Mouse (Mus musculus): ENCODE measurements around the gene Vps8. TPM values are rescaled to one million over a fixed set of nuclear protein-coding genes. Genes with fewer than 3 reads are reported as not detected.
"Not testable (repeated sequence)": the region's sequence is repeated elsewhere in the genome, so short reads cannot be mapped to it uniquely, and the experiment has no call there.

Vps8 gene
- polyA plus RNA-seq, 1 experiment from 2014 or later: 50.5 TPM

DNA sequence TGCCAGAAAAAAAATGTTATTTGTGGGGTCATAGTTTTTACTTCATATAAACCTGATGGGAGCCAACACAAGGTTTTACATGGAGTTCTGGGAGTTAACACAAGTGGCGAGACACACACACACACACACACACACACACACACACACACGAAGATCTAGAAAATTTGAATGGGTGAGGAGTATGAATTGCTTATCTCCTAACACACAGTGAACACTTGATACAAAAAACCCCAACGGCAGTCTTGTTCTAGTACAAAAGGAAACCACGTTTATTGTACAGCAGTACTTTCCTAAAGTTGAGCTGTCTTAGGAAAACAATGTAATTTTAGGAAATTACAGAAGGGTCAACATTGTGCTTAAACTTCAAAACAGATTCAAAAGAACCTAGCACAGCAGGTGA is 225.9 kb downstream of the Vps8 start:
- H3K79me2 ChIP-seq (ENCODE audit: inconsistent target): no peaks in the 10 kb centered on the region
- WGBS (ENCODE audit: missing documents): 65% methylated on average over 3 of the region's 4 CpGs
- H3K36me3 ChIP-seq (ENCODE audit: inconsistent target): no peaks in the 10 kb centered on the region
- no peak overlapping the region for H3K4me3 ChIP-seq (ENCODE audit: inconsistent target)
- H3K27ac ChIP-seq: no peak overlapping the region

DNA sequence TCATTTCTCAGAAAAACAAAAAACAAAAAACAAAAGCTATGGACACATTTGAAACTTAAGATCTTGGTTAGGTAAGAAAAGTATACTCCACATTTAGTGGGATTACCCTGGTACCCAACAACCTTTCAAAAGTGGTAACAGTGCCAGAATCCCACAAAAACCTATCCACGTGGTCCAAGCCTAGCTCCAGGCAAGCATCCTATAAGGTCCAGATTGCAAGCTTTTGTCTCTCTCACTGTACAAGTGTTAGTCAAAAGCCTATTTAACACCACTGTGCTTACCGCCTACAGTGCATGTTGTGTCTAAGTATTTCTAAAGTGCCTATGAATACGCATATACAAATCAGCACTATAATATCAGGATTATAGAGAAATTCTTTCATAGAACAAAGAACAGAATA is 227.4 kb downstream of the Vps8 start:
- no peak overlapping the region for H3K27ac ChIP-seq
- H3K79me2 ChIP-seq (ENCODE audit: inconsistent target): no peaks in the 10 kb centered on the region
- WGBS (ENCODE audit: missing documents): 96% methylated on average over 3 of the region's 3 CpGs
- no peak overlapping the region for H3K4me3 ChIP-seq (ENCODE audit: inconsistent target)
- no peaks in the 10 kb centered on the region for H3K36me3 ChIP-seq (ENCODE audit: inconsistent target)

DNA sequence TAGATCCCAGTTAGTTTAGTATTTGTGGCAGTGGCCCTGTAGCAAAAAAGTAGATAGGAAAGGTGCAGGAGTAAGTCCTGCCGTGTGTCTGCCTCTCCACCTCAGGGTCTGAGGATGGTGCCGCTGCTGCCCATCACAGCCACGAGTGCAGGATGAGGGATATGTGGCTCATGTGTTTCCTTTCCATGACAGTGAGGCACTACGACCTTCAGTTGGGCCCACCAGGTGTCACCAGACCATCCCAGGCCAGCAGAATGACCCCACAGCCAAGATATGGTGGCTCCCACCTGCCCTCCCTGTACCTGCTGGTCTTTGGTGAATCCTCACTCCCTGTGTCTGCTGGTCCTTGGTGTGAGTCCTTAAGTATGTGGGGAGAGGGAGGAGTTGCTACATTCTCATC is 228.2 kb downstream of the Vps8 start:
- Histone ChIP-seq H3K79me2 (ENCODE audit: inconsistent target) (no peaks in the 10 kb centered on the region), H3K27ac (no peak overlapping the region), H3K36me3 (ENCODE audit: inconsistent target) (no peaks in the 10 kb centered on the region), H3K4me3 (ENCODE audit: inconsistent target) (no peak overlapping the region)
- WGBS (ENCODE audit: missing documents): 94% methylated on average over 4 of the region's 4 CpGs

DNA sequence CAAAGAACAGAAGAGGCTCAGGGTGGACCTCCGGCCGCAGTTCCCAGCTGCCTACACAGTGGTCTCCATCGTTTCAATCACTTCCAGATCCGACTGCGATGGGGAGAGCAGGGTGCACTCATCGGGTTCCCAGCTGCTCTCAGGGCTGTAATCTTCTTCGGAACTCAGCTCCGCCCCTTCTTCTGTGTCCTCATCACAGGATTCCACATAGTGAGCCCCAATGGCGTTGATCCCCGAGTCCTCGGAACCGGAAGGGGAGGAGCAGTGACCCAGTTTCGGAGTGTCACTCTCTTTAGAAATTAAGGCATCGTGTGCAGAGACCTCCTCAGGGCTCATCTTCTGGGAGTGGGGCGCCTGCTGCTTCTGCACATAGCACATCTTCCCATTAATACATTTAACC is 230.2 kb downstream of the Vps8 start:
- Histone ChIP-seq H3K27ac (no peak overlapping the region), H3K79me2 (ENCODE audit: inconsistent target) (no peaks in the 10 kb centered on the region), H3K4me3 (ENCODE audit: inconsistent target) (no peak overlapping the region), H3K36me3 (ENCODE audit: inconsistent target) (no peaks in the 10 kb centered on the region)
- 89% methylated on average over 15 of the region's 15 CpGs for WGBS (ENCODE audit: missing documents)

DNA sequence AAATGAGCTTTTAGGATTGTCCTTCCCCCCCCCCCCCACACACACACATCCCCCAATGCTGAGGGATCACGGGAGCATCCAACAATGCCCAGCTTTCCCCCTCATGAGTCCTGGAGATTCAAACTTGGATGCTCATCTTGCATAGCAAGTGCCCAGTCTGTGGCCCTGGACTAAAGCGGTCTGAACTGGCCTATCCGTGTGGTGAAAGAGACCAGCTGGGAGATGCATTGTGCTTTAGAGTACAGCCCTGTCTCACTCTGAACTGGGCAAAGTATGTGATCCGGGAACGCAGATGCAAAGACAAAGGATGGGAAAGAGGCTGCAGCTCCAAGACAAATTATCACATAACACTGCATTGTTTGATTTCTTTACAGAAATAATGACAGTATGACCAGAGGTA is 231.5 kb downstream of the Vps8 start:
- 88% methylated on average over 4 of the region's 5 CpGs for WGBS (ENCODE audit: missing documents)
- Histone ChIP-seq H3K79me2 (ENCODE audit: inconsistent target) (no peaks in the 10 kb centered on the region), H3K27ac (no peak overlapping the region), H3K36me3 (ENCODE audit: inconsistent target) (no peaks in the 10 kb centered on the region), H3K4me3 (ENCODE audit: inconsistent target) (no peak overlapping the region)

DNA sequence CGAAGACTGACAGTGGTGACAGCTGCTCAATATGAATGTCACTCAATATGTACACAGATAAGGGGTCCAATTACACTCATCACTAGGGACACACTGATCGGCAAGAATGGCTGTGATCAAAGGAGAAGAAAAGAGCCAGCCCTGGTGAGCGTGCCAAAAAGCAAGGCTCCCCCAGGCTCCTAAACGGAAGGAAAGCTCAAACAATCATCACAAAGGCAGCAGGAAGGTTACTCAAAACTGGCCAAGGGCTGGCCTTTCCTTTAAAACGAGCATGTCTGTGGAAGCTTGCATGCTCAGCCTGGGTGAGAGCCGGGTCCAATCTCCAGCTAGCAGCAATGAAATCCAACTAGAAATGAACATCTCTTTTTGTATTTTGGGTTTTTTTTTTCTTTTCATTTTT is 232.4 kb downstream of the Vps8 start:
- no peaks in the 10 kb centered on the region for H3K79me2 ChIP-seq (ENCODE audit: inconsistent target)
- WGBS (ENCODE audit: missing documents): 87% methylated on average over 6 of the region's 6 CpGs
- H3K4me3 ChIP-seq (ENCODE audit: inconsistent target): no peak overlapping the region
- H3K27ac ChIP-seq: no peak overlapping the region
- H3K36me3 ChIP-seq (ENCODE audit: inconsistent target): no peaks in the 10 kb centered on the region

DNA sequence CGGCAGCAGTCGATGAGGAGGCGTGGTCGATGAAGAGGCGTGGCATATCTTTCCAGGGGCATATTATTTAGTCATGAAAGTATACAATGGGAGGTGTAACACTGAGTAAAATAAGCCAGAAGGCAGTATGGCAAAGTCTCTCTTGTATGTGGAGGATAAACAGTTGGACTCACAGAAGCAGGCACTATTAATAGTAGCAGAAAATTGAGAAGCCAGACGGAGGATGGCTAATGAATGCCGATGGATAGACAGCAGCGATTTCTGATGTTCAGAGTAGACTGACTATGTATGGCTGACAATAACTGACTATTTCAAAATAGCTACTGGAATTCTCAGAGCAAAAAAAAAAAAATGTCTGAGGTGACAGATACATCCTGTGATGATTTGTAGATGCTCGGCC is 233.0 kb downstream of the Vps8 start:
- Histone ChIP-seq H3K36me3 (ENCODE audit: inconsistent target) (no peaks in the 10 kb centered on the region), H3K27ac (no peak overlapping the region), H3K4me3 (ENCODE audit: inconsistent target) (no peak overlapping the region), H3K79me2 (ENCODE audit: inconsistent target) (no peaks in the 10 kb centered on the region)
- 91% methylated on average over 9 of the region's 9 CpGs for WGBS (ENCODE audit: missing documents)

DNA sequence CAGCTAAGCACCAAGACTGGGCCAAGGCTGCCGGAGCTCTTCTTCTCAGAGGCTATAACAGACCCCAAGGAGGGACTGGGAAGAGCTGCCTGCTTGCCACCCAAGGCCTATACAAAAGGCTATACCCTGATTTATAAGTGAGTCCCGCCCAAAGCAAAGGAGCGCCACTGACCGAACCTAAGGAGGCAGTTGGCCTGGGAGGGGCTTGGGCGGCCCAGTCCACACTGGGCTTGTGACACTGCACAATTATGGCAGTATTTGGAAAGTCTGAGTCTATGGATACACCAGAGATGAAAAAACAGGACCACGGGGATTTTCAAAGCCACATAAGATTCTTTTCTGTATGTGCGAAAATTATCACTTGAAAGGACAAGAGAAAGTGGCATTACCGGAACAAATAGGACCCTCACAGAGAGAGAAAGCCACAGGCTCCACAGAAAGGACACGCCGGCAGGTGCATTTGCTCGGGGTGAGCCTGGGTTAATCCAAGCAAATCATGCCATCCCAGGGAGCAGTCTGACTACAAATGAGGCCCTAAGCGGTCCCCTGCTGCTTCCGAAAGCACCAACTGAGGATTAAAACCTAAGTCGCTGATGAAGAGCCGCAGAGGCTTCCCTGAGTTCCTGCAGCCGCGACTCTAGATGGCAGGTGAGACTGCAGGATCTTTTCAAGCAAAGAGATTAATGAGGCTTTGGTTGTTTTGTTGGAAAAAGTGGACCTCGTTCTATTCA is 241.9 kb downstream of the Vps8 start:
- Histone ChIP-seq H3K36me3 (ENCODE audit: inconsistent target) (no peaks in the 10 kb centered on the region), H3K27ac (no peak overlapping the region), H3K79me2 (ENCODE audit: inconsistent target) (no peaks in the 10 kb centered on the region), H3K4me3 (ENCODE audit: inconsistent target) (no peak overlapping the region)
- WGBS (ENCODE audit: missing documents): 89% methylated on average over 18 of the region's 18 CpGs

DNA sequence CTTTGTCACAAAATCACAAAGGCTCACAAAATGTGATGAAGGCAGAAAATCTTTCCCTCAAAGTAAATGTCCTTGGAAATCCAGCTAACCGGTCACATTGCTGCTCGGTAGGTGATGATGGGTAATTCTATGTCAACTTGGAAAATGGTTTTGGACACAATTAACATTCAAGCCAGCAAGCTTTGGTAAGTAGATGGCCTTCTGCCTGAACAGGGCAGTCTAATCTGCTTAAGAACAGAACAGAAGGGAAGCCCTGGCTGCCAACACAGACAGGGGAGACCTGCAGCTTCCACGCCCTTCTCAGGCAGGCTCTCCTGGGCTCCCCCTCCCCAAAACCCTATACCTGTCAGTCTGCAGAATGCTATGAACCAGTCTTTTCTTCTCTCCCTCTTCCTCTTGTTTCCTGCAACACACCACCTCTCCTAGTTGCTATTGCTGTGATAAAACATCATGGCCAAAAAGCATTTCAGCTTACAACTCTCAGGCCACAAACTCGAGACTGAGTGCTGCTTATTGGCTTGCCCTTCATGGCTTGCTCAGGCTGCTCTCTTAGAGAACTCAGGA is 242.6 kb downstream of the Vps8 start:
- Histone ChIP-seq H3K79me2 (ENCODE audit: inconsistent target) (no peaks in the 10 kb centered on the region), H3K4me3 (ENCODE audit: inconsistent target) (no peak overlapping the region), H3K36me3 (ENCODE audit: inconsistent target) (no peaks in the 10 kb centered on the region), H3K27ac (no peak overlapping the region)
- 80% methylated on average over 4 of the region's 4 CpGs for WGBS (ENCODE audit: missing documents)

DNA sequence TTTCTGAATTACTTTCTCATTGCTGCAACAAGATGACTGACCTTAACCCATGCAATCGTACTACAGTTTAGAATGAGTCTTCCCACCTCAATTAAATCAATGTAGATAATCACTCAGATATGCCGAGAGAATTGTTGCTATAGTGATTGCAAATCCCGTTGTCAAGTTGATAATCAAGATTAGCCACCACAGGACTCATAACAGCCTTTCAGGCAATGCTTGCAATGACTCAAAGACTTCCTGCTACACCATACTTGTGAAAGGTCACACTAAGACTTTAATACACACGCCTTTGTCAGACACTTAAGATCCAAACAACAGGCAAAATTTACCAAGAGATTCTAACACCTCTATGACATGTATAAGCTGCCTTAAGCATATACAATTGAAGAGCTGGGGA is 249.0 kb downstream of the Vps8 start:
- H3K4me3 ChIP-seq (ENCODE audit: inconsistent target): no peak overlapping the region
- no peak overlapping the region for H3K27ac ChIP-seq
- H3K79me2 ChIP-seq (ENCODE audit: inconsistent target): no peaks in the 10 kb centered on the region
- H3K36me3 ChIP-seq (ENCODE audit: inconsistent target): no peaks in the 10 kb centered on the region
- WGBS (ENCODE audit: missing documents): 95% methylated on average over 4 of the region's 4 CpGs

DNA sequence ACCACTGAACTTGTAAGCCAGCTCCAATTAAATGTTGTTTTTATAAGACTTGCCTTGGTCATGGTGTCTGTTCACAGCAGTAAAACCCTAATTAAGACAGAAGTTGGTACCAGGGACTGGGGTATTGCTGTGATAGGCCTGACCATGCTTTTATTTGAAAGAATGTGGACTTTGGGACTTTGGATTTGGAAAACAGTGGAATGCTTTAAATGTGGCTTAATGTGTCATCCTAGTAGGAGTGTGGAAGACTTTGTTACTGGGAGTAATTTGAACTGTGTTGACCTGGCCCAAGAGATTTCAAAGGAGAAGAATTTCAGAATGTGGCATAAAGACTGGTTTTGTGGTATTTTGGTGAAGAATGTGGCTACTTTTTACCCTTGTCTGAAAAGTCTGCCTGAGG is 250.1 kb downstream of the Vps8 start:
- H3K4me3 ChIP-seq (ENCODE audit: inconsistent target); H3K27ac ChIP-seq; H3K36me3 ChIP-seq (ENCODE audit: inconsistent target): not testable (repeated sequence)

DNA sequence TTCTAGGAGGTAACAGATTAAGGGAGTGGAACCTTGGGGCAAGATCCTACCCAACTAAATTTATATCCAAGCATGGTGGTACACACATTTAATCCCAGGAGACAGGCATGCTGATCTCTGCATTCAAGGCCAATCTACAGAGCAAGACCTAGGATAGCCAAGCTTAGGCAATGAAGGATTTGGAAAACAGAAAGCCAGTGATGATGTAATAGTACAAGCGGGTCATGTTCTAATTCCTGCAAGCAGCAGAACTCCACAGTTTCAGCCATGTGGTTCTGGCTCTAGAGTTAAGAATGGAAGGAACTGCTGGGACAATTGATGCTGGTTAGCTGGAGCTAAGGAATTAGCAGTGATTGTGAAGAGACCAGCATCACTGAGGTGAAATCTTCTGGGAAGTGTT is 250.7 kb downstream of the Vps8 start:
- not testable (repeated sequence) for H3K79me2 ChIP-seq (ENCODE audit: inconsistent target)
- 100% methylated on average over 1 of the region's 1 CpGs for WGBS (ENCODE audit: missing documents)

More for the DNA sequence above, 250.1 kb downstream of the Vps8 start:
- not testable (repeated sequence) for H3K79me2 ChIP-seq (ENCODE audit: inconsistent target)

DNA sequence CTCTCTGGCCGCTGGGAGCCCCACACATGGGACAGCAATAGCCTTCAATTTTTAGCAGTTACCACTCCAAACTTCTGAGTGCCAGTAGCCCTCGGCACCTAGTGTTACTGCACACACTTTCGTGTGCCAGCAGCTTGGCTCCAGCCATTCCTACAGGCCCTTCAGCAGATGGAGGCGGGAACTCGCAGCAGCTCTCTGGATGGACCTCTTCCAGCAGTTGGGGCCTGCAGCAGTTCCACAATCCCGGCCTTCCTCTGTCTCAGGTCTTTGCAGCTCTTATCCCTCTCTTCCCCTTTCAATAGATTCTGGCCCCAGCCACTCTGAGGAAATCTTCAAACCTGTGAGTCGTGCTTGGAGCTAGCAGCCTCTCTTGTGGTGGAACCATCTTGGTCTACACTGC is 253.9 kb downstream of the Vps8 start:
- Histone ChIP-seq H3K79me2 (ENCODE audit: inconsistent target) (peaks cover 19% of the 10 kb centered on the region), H3K4me3 (ENCODE audit: inconsistent target) (no peak overlapping the region), H3K27ac (no peak overlapping the region), H3K36me3 (ENCODE audit: inconsistent target) (no peaks in the 10 kb centered on the region)
- 90% methylated on average over 7 of the region's 7 CpGs for WGBS (ENCODE audit: missing documents)

More for the DNA sequence above, 250.7 kb downstream of the Vps8 start:
- not testable (repeated sequence) for H3K4me3 ChIP-seq (ENCODE audit: inconsistent target); H3K36me3 ChIP-seq (ENCODE audit: inconsistent target); H3K27ac ChIP-seq

DNA sequence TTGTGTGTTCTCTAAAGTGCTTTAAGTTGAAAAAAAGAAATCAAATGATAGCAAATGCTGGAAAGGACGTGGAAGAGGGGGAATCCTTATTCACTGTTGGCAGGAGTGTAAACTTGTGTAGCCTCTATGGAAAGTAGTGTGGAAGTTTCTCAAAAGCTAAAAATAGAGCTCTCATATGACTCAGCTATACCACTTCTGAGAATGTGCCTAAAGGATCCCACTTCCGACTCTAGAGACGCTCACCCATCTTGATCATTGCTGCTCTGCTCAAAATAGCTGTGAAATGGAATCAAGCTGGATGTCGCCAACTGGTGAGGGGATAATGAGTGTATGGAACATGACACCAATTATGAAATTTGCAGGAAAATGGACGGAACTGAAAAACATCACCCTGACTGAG is 264.5 kb downstream of the Vps8 start:
- no peak overlapping the region for H3K4me3 ChIP-seq (ENCODE audit: inconsistent target)
- peaks cover 84% of the 10 kb centered on the region for H3K79me2 ChIP-seq (ENCODE audit: inconsistent target)
- WGBS (ENCODE audit: missing documents): 92% methylated on average over 5 of the region's 5 CpGs
- no peaks in the 10 kb centered on the region for H3K36me3 ChIP-seq (ENCODE audit: inconsistent target)
- H3K27ac ChIP-seq: no peak overlapping the region

DNA sequence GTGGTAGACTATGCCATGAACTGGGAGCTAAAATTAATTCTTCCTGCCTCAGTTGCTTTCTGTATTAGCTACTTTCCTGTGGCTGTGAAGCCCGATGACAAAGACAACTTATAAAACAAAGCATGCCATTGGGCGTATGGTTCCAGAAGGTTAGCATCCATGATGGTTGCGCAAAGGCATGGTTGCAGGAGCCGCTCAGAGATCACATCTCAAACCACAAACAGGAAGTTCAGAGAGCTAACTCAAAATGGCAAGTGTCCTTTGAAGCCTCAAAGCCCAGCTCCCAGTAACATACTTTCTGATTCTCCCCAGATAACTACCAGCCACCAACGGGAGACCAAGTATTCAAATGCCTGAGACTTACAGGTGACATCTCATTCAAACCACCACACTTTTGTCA is 266.2 kb downstream of the Vps8 start:
- H3K79me2 ChIP-seq (ENCODE audit: inconsistent target): peaks cover 85% of the 10 kb centered on the region
- H3K36me3 ChIP-seq (ENCODE audit: inconsistent target): no peaks in the 10 kb centered on the region
- H3K4me3 ChIP-seq (ENCODE audit: inconsistent target): no peak overlapping the region
- WGBS (ENCODE audit: missing documents): 11% methylated on average over 5 of the region's 5 CpGs
- H3K27ac ChIP-seq: no peak overlapping the region

DNA sequence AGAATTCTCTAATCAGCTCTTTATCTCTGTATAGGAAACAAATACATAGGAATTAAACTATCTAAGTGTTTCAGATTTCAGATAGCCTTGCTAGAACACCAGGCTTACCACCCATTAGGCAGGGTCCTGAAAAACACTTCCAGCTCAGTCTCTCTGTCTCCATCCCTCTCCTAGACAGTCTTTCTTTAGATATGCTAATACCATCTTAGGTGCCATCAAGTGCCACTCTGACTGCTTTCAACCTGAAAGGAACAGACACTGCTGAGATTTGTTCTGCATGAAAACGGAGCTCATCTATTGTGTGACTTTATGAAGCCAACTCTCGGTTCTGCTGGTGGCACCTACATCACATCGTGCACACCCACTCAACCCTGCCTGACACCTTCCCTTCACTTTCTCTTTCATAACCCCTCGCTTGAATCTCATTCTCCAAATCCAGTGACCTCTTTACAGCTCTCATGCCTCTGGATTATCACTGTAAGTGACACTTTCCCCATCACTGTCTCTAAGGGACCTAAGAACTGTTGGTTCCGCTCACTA is 267.4 kb downstream of the Vps8 start:
- H3K79me2 ChIP-seq (ENCODE audit: inconsistent target): peaks cover 74% of the 10 kb centered on the region
- no peak overlapping the region for H3K27ac ChIP-seq
- WGBS (ENCODE audit: missing documents): 88% methylated on average over 5 of the region's 5 CpGs
- H3K36me3 ChIP-seq (ENCODE audit: inconsistent target): no peaks in the 10 kb centered on the region
- H3K4me3 ChIP-seq (ENCODE audit: inconsistent target): no peak overlapping the region
